Mouse (Mus musculus): Measurements from ENCODE around the gene Elovl3.

DNA sequence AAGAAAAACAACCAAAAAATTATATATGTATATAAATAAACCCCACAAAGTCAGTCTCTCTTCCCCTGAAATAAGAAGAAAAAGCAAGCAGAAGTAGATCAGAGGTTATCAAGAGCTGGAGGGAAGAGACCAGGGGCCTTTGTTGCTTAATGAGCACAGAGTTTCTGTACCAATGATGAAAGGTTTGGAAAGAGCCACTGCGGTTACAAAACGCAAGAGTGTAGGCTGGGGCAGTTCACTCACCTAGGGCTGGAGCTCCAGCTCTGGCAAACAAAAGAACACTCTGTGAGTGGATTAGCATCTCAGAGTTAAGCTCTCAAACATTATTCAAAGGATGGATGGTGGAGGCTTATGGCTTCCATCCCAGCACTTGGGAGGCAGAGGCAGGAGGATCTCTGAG lies 21.5 kb upstream of the Elovl3 start:
- TF ChIP-seq POLR2A (IDR thresholded peaks at IDR 0.05; ENCODE audit: low read depth, low read length) (no peak), CTCF (IDR thresholded peaks at IDR 0.05; ENCODE audit: borderline replicate concordance, insufficient read depth, low read length) (no peak)
